Mouse (Mus musculus): ENCODE measurements around the gene Zfp661. TPM values are rescaled to one million over a fixed set of nuclear protein-coding genes. Genes with fewer than 3 reads are reported as not detected.
A peak's percentile ranks its signal among the peaks of the same experiment; 100 is the strongest.

Zfp661 gene
- 2.4 and 2.9 TPM in 2 replicates for polyA plus RNA-seq (2016; fragmentation: Nextera tagmentation; extraction: Ambion mirVana)

DNA sequence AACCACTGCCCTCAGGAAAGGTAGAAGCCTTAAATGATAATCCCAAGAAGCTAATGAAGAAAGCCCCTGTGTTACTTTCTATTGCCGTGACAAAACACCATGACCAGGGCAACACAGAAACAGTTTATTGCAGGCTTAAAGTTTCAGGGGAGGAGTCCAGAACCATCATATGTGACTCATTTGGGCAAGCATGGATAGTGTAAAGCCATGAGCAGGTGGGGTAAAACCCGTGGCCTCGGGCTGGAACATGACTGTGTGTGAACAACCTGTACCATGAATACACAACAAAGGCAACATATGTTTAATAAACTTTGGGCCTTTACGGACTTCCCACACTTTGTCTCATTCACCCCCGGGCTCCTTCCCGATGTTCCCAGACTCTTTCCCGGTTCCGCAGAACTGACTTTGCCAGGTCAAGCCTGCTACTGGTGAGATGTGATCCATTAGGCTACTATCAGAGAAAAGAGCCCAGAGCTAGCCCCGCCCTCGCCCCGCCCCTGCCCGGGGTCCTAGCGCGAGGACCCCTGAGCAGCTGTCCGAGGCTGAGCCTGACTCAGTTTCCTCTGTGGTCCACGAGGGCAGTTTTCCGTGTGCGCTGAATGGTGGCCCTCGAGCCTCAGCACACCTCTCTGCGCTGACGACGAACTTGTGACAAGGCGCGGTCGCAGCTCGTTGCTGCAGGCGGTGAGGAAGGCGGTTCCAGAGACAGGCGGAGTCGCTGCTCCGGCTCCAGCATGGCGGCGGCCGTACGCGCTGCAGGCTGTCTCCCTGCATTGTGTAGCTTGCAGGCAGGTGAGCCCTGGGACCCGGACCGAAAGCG is at the start of gene Zfp661, which contains the start of gene Mrps5:
Zfp661 (minus strand) TSS at position 401 of the 820 bp plus-strand sequence.
Mrps5 (plus strand) TSS at position 529 of the 820 bp plus-strand sequence.
- H3K9me3 ChIP-seq (replicated peaks) = no peaks in the 10 kb centered on the region
- ATAC-seq (ENCODE audit: insufficient number of reproducible peaks, low FRiP score) = peak; percentile 86
- peak within 1 kb of the TSS; percentile 65 for H3K4me2 ChIP-seq
- peaks cover 28% of the 10 kb centered on the region for H3K4me1 ChIP-seq (replicated peaks)
- 5% methylated on average over 39 of the region's 39 CpGs for WGBS
- H3K9ac ChIP-seq = peak within 1 kb of the TSS; percentile 82
- H3K27ac ChIP-seq (ENCODE audit: poor library complexity, severe bottlenecking) = peak within 1 kb of the TSS; percentile 86
- H3K4me3 ChIP-seq = peak within 1 kb of the TSS; percentile 83
- peaks cover 12% of the 10 kb centered on the region for H3K36me3 ChIP-seq
- H3K27me3 ChIP-seq (replicated peaks) = no peaks in the 10 kb centered on the region

DNA sequence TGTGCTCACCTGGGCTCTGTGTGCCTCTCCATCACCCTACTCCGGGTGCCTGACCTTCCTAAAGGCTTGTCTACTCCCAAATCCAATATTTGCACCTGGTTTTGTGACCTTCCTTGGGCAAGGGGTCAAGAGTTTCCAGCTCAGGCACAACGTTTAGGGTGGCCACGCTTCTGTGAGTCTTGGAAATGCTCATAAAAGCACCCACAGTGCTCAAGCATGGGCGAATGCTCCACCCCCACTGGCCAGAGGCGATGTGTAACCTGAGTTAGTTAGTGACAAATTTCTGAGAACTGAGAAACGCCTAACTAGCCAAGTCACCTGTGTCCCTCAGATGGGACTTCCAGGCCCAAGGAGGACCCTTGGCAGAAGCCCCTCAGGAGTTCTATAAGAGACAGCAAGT is 48.7 kb upstream of the Zfp661 start:
- Histone ChIP-seq H3K9ac (no peak overlapping the region), H3K36me3 (no peaks in the 10 kb centered on the region), H3K9me3 (replicated peaks) (no peaks in the 10 kb centered on the region), H3K4me1 (replicated peaks) (no peaks in the 10 kb centered on the region), H3K4me2 (no peak overlapping the region), H3K4me3 (no peak overlapping the region), H3K27me3 (replicated peaks) (no peaks in the 10 kb centered on the region), H3K27ac (ENCODE audit: poor library complexity, severe bottlenecking) (no peak overlapping the region)
- no peak for ATAC-seq (ENCODE audit: insufficient number of reproducible peaks, low FRiP score)
- 63% methylated on average over 6 of the region's 6 CpGs for WGBS

DNA sequence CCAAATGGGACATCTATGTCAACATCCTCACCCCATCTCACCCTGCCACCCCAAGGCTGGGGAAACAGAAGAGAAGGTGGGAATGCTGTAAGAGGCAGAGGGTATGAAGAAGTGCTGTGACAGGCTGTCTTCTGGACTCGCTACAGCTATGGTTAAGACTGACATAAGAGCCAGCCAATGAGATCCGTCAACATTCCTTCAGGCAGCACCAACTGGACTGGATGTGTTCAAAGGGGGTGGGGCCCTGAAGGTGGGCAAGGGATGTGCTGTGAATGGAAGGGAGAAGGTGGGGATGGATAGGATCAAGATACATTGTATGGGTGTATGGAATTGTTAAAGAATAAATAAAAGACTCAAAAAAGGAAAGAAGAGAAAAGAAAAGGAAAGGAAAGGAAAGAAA is 45.7 kb upstream of the Zfp661 start:
- Histone ChIP-seq H3K9me3 (replicated peaks) (no peaks in the 10 kb centered on the region), H3K36me3 (no peaks in the 10 kb centered on the region), H3K9ac (no peak overlapping the region), H3K4me3 (no peak overlapping the region), H3K27ac (ENCODE audit: poor library complexity, severe bottlenecking) (no peak overlapping the region), H3K4me1 (replicated peaks) (no peaks in the 10 kb centered on the region), H3K4me2 (no peak overlapping the region), H3K27me3 (replicated peaks) (no peaks in the 10 kb centered on the region)
- WGBS = 70% methylated on average over 2 of the region's 2 CpGs
- no peak for ATAC-seq (ENCODE audit: insufficient number of reproducible peaks, low FRiP score)

DNA sequence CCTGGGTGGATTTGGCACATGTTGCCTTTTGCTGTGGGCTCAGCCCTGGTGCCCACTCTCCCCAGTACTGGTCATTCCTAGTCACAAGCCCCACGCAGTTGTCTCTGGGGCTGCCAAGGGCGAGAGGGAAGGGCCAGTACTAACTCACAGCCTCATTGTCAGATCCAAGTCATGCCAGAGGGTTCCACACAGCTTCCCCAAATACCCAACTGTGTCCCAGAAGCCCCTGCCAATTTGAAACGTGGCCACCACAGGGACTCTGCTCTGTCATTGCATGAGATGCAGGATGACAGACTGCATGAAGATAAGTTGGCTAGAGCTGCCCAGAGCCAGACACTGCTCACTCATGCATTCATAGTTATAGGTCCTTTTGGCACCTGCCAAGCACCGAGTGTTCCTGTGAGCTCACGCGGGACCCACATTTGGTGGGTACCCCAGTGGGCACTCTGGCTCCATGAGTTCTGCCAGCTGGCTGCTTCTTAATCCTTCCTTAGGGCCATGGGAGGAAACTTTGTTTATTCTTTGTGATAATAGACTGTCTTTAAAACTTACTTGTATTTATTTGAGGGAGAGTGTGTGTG is 41.2 kb upstream of the Zfp661 start:
- ATAC-seq (ENCODE audit: insufficient number of reproducible peaks, low FRiP score) = no peak
- no peaks in the 10 kb centered on the region for H3K36me3 ChIP-seq
- no peaks in the 10 kb centered on the region for H3K9me3 ChIP-seq (replicated peaks)
- H3K4me1 ChIP-seq (replicated peaks) = no peaks in the 10 kb centered on the region
- H3K9ac ChIP-seq = no peak overlapping the region
- H3K27me3 ChIP-seq (replicated peaks) = no peaks in the 10 kb centered on the region
- H3K27ac ChIP-seq (ENCODE audit: poor library complexity, severe bottlenecking) = no peak overlapping the region
- no peak overlapping the region for H3K4me3 ChIP-seq
- 68% methylated on average over 6 of the region's 6 CpGs for WGBS
- no peak overlapping the region for H3K4me2 ChIP-seq

DNA sequence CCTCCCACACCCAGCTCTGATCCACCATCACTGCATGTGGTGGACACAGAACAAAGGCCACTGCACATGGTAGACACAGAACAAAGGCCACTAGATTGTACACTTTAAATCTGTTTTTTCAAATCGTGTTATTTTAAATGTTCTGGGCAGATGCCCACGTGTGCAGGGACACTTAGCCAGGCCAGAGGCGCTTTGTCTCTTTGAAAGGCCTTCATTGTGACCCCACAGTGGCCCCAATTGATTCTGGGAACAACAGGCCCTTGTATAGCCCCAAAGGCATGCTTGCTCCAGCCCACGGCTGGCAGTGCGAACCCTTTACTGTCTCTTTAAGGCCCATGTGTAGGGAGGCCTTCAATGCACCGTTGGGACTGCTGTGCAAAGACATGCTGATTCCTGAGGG is 40.5 kb upstream of the Zfp661 start:
- H3K36me3 ChIP-seq = no peaks in the 10 kb centered on the region
- H3K27me3 ChIP-seq (replicated peaks) = 0 out of 2 replicates have a peak, but pooled peaks cover 2% of the 10 kb centered on the region
- H3K4me3 ChIP-seq = no peak overlapping the region
- no peak overlapping the region for H3K9ac ChIP-seq
- ATAC-seq (ENCODE audit: insufficient number of reproducible peaks, low FRiP score) = no peak
- H3K4me2 ChIP-seq = no peak overlapping the region
- WGBS = 66% methylated on average over 6 of the region's 6 CpGs
- no peaks in the 10 kb centered on the region for H3K4me1 ChIP-seq (replicated peaks)
- no peak overlapping the region for H3K27ac ChIP-seq (ENCODE audit: poor library complexity, severe bottlenecking)
- no peaks in the 10 kb centered on the region for H3K9me3 ChIP-seq (replicated peaks)

DNA sequence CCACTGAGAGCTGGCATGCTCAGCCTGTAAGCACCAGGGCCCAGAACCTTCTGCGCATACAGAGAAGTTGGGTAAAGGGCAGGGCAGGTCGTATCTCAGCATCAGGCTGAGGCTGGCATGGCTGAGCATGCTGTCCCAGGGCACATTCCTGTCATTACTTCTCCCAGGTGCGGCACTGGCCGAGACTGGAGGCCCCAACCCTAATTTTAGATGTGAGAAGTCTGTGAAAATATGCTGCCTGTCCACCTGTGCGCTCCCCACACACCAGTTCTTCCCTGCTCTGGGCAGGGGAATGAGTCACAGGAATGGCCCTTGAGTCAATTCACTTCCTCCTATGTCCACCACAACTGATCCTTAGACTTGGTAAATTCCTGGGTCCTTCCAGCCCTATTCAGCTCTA is 38.8 kb upstream of the Zfp661 start:
- Histone ChIP-seq H3K9ac (no peak overlapping the region), H3K4me1 (replicated peaks) (no peaks in the 10 kb centered on the region), H3K27ac (ENCODE audit: poor library complexity, severe bottlenecking) (no peak overlapping the region), H3K9me3 (replicated peaks) (no peaks in the 10 kb centered on the region), H3K36me3 (no peaks in the 10 kb centered on the region), H3K27me3 (replicated peaks) (peaks cover 12% of the 10 kb centered on the region; the same call in 1 of the 2 replicates), H3K4me2 (no peak overlapping the region), H3K4me3 (no peak overlapping the region)
- ATAC-seq (ENCODE audit: insufficient number of reproducible peaks, low FRiP score) = no peak
- WGBS = 74% methylated on average over 5 of the region's 5 CpGs

DNA sequence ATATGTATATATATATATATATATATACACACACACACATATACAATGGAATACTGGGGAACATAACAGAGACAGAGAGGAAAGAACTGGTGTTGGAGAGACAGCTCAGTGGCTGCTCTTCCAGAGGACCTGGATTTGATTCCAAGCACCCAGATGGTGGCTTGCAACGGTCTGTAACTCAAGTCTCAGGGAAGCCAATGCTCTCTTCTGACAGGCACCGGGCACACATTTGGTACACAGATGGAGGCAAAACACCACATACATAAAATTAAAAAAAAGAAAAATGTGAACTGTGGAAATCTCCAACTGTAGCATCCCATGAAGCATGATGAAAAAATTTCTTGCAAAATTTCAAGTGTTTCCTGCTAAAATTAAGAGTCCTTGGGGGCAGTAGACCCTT is 37.9 kb upstream of the Zfp661 start:
- Histone ChIP-seq H3K4me3 (no peak overlapping the region), H3K4me2 (no peak overlapping the region), H3K27me3 (replicated peaks) (peaks cover 12% of the 10 kb centered on the region; the same call in 1 of the 2 replicates), H3K36me3 (no peaks in the 10 kb centered on the region), H3K4me1 (replicated peaks) (no peaks in the 10 kb centered on the region), H3K9me3 (replicated peaks) (no peaks in the 10 kb centered on the region), H3K27ac (ENCODE audit: poor library complexity, severe bottlenecking) (no peak overlapping the region), H3K9ac (no peak overlapping the region)
- no peak for ATAC-seq (ENCODE audit: insufficient number of reproducible peaks, low FRiP score)
- WGBS = 75% methylated on average over 2 of the region's 2 CpGs

DNA sequence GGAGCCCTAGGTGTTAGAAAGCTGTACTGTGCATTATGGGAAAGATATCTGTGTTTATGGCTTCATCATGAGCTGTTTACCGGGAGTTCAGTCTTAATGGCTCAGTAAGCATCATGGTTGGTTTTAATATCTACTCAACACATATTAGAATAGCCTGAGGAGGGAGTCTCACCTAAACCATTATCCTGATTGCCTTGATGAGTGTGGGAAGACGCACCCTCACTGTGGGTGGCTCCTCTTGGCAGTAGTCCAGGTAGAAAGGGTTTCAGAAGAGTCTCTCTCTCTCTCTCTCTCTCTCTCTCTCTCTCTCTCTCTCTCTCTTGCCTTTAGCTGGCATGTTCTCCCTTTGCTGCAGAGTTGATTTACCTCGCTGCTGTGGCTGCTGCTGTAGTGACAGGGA is 35.2 kb upstream of the Zfp661 start:
- Histone ChIP-seq H3K36me3 (no peaks in the 10 kb centered on the region), H3K27me3 (replicated peaks) (peaks cover 12% of the 10 kb centered on the region; the same call in 1 of the 2 replicates), H3K4me3 (no peak overlapping the region), H3K4me2 (no peak overlapping the region), H3K9ac (no peak overlapping the region), H3K4me1 (replicated peaks) (no peaks in the 10 kb centered on the region), H3K27ac (ENCODE audit: poor library complexity, severe bottlenecking) (no peak overlapping the region), H3K9me3 (replicated peaks) (no peaks in the 10 kb centered on the region)
- ATAC-seq (ENCODE audit: insufficient number of reproducible peaks, low FRiP score) = no peak
- 45% methylated on average over 3 of the region's 3 CpGs for WGBS

DNA sequence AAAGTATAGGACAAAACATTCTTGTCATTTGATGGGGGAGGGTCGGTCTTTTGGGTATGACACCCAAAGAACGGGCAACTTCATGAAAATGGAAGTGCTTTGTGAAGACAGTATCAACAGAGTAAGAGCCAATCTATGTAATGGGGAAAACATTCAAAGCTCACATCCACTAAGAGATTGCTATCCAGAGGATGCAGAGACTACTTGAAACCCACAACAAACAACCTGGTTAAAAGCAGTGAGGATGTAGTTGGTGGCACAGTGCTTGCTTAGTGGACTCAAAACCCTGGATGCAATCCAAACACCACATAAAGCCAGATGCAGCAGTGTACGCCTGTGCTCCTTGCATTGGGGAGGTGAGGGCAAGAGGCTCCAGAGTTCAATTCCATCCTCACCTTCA is 32.4 kb upstream of the Zfp661 start:
- WGBS = 78% methylated on average over 3 of the region's 3 CpGs
- Histone ChIP-seq H3K27me3 (replicated peaks) (peaks cover 12% of the 10 kb centered on the region; the same call in 1 of the 2 replicates), H3K9ac (no peak overlapping the region), H3K4me1 (replicated peaks) (no peaks in the 10 kb centered on the region), H3K4me2 (no peak overlapping the region), H3K36me3 (no peaks in the 10 kb centered on the region), H3K4me3 (no peak overlapping the region), H3K9me3 (replicated peaks) (no peaks in the 10 kb centered on the region), H3K27ac (ENCODE audit: poor library complexity, severe bottlenecking) (no peak overlapping the region)
- ATAC-seq (ENCODE audit: insufficient number of reproducible peaks, low FRiP score) = no peak

DNA sequence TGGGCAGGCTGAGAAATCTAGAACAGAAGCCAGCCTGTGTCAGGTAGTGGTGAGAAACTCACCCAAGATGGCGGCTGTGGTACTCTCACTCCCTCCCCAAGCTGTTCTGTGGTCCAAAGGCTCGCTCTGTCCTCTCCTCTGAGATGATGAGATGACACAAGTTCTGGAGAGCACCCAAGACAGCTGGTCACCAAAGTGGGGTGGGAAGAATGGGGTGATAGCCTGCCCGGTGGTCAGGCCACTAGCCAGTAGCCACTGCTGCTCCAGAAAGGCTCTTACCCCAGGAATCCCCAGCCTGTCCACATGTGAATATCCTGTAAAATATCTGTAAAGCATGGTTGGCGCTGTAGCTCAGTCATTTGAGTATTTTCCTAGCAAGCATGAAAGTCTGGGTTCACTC is 25.4 kb upstream of the Zfp661 start:
- Histone ChIP-seq H3K4me3 (no peak overlapping the region), H3K9ac (no peak overlapping the region), H3K27me3 (replicated peaks) (no peaks in the 10 kb centered on the region), H3K4me2 (no peak overlapping the region), H3K4me1 (replicated peaks) (peaks cover 13% of the 10 kb centered on the region), H3K36me3 (no peaks in the 10 kb centered on the region), H3K27ac (ENCODE audit: poor library complexity, severe bottlenecking) (no peak overlapping the region), H3K9me3 (replicated peaks) (no peaks in the 10 kb centered on the region)
- ATAC-seq (ENCODE audit: insufficient number of reproducible peaks, low FRiP score) = no peak
- 75% methylated on average over 4 of the region's 4 CpGs for WGBS

DNA sequence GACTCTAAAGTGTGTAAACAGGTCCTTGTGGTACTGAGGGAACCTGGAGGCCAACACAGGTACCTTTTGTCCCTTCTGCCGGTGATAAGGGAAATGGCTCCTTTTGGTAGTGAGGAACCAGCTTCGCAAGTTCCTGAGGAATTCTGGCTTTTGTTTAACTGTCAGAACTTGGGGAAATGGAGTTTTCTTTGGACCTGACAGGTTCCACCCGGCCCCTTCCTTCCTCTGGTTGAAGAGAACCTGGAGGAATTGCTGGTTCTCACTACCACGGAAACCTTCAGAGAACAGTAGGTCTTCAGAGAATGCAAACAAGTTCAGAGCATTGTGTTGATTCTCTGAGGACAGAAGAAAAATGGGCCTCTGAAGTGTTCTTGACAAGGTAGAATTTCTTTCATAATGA is 24.5 kb upstream of the Zfp661 start:
- 62% methylated on average over 4 of the region's 4 CpGs for WGBS
- H3K4me2 ChIP-seq = no peak overlapping the region
- 0 out of 2 replicates have a peak, but pooled peaks cover 3% of the 10 kb centered on the region for H3K36me3 ChIP-seq
- H3K27me3 ChIP-seq (replicated peaks) = no peaks in the 10 kb centered on the region
- H3K27ac ChIP-seq (ENCODE audit: poor library complexity, severe bottlenecking) = no peak overlapping the region
- no peak overlapping the region for H3K4me3 ChIP-seq
- ATAC-seq (ENCODE audit: insufficient number of reproducible peaks, low FRiP score) = no peak
- H3K9me3 ChIP-seq (replicated peaks) = no peaks in the 10 kb centered on the region
- H3K9ac ChIP-seq = no peak overlapping the region
- peaks cover 13% of the 10 kb centered on the region for H3K4me1 ChIP-seq (replicated peaks)
